Mouse (Mus musculus) bone marrow, adult 2 months (tissue): ENCODE measurements at regions not wholly inside any gene's neighbourhood (a gene's known extent, or its start where the extent isn't known, plus 50 kb on each side); places are given as distances from the start of the nearest gene placed in this dataset.

Source experiments
- H3K27ac ChIP-seq: fragments of 200-500 bp; 2 replicates; pipeline ENCODE4 v1.5.1; 2012; ENCODE audit warnings: low read depth, mild to moderate bottlenecking, control low read depth, inconsistent platforms, low read length; ENCODE audit not compliant: control insufficient read depth, poor library complexity, insufficient read depth
- H3K4me1 ChIP-seq: fragments of 200-500 bp; 2 replicates; pipeline ENCODE4 v1.6.1; 2011; ENCODE audit warnings: low read length; ENCODE audit not compliant: control insufficient read depth, insufficient read depth
- H3K4me3 ChIP-seq: fragments of 200-500 bp; replicated peaks from 2 replicates; pipeline ENCODE3; 2011; ENCODE audit warnings: mild to moderate bottlenecking, low read depth, low read length, control low read depth; ENCODE audit not compliant: control insufficient read depth
- CTCF ChIP-seq: fragments of 200-500 bp; IDR thresholded peaks from 2 replicates; pipeline ENCODE4 v1.5.1; 2011; ENCODE audit warnings: low read length, control low read depth; ENCODE audit not compliant: control insufficient read depth, insufficient read depth
- POLR2A ChIP-seq: fragments of 200-500 bp; IDR thresholded peaks from 2 replicates; pipeline ENCODE4 v1.6.1; 2011; ENCODE audit warnings: low read depth, mild to moderate bottlenecking, control low read depth, low read length, borderline replicate concordance; ENCODE audit not compliant: control insufficient read depth
- WGBS: fragments of 180-500 bp; shearing (Covaris S2); methylation state at CpG from one replicate; pipeline ENCODE4 v1.1.7; 2018; 5-methylcytosine and 5-hydroxymethylcytosine counted together

GRCm38 (mm10) chr14:61698358-61699055, 91.2 kb downstream of the Kcnrg start:
- H3K4me1 ChIP-seq = no peaks in the 10 kb centered on the region; the same call in 1 of the 2 replicates
- no peak overlapping the region for H3K27ac ChIP-seq
- TF ChIP-seq POLR2A (no peak), CTCF (no peak)
- no peak overlapping the region for H3K4me3 ChIP-seq
- 51% methylated on average over 12 of the region's 12 CpGs for WGBS

- Histone ChIP-seq H3K27ac (no peak overlapping the region), H3K4me1 (no peaks in the 10 kb centered on the region; the same call in 1 of the 2 replicates), H3K4me3 (no peak overlapping the region)
- 82% methylated on average over 7 of the region's 7 CpGs for WGBS
- TF ChIP-seq POLR2A (no peak), CTCF (no peak)
Observed at GRCm38 (mm10) chr14:61699638-61700037, 92.4 kb downstream of the Kcnrg start.

- Histone ChIP-seq H3K4me1 (no peaks in the 10 kb centered on the region), H3K27ac (no peak overlapping the region), H3K4me3 (no peak overlapping the region)
- TF ChIP-seq POLR2A (no peak), CTCF (no peak)
- WGBS = 90% methylated on average over 10 of the region's 10 CpGs
Observed at GRCm38 (mm10) chr14:61701131-61701530, 93.9 kb downstream of the Kcnrg start.

GRCm38 (mm10) chr14:61703916-61704315, 96.7 kb downstream of the Kcnrg start:
- no peak overlapping the region for H3K27ac ChIP-seq
- TF ChIP-seq POLR2A (no peak), CTCF (no peak)
- WGBS = 76% methylated on average over 3 of the region's 3 CpGs
- H3K4me3 ChIP-seq = no peak overlapping the region
- H3K4me1 ChIP-seq = no peaks in the 10 kb centered on the region; the same call in 1 of the 2 replicates

GRCm38 (mm10) chr14:61706984-61707383, 99.7 kb downstream of the Kcnrg start:
- 30% methylated on average over 6 of the region's 6 CpGs for WGBS
- Histone ChIP-seq H3K4me1 (no peaks in the 10 kb centered on the region; the same call in 1 of the 2 replicates), H3K4me3 (no peak overlapping the region), H3K27ac (no peak overlapping the region)
- TF ChIP-seq CTCF = no peak
- TF ChIP-seq POLR2A = no peak

- Histone ChIP-seq H3K4me1 (no peaks in the 10 kb centered on the region; the same call in 1 of the 2 replicates), H3K4me3 (no peak overlapping the region), H3K27ac (no peak overlapping the region)
- 84% methylated on average over 6 of the region's 6 CpGs for WGBS
- no peak for TF ChIP-seq CTCF
- no peak for TF ChIP-seq POLR2A
Observed at GRCm38 (mm10) chr14:61708331-61708730, 101.1 kb downstream of the Kcnrg start.

GRCm38 (mm10) chr14:61715746-61716145, 108.5 kb downstream of the Kcnrg start:
- 85% methylated on average over 4 of the region's 4 CpGs for WGBS
- TF ChIP-seq POLR2A (no peak), CTCF (0 out of 2 replicates have a peak, but pooled peaks have one; percentile 6)
- Histone ChIP-seq H3K27ac (no peak overlapping the region), H3K4me1 (no peaks in the 10 kb centered on the region), H3K4me3 (no peak overlapping the region)

GRCm38 (mm10) chr14:61718392-61719124, 111.3 kb downstream of the Kcnrg start:
- Histone ChIP-seq H3K4me1 (no peaks in the 10 kb centered on the region; the same call in 1 of the 2 replicates), H3K27ac (no peak overlapping the region), H3K4me3 (no peak overlapping the region)
- 81% methylated on average over 4 of the region's 4 CpGs for WGBS
- no peak for TF ChIP-seq CTCF
- no peak for TF ChIP-seq POLR2A
